Mouse (Mus musculus): ENCODE data around the gene Foxp4.
"Not testable (repeated sequence)": the region's sequence is repeated elsewhere in the genome, so short reads cannot be mapped to it uniquely, and the experiment has no call there.

Gene Foxp4

GRCm38 (mm10) chr17:47851798-47852360, 72.6 kb downstream of the Foxp4 start:
- in situ Hi-C loops (cut with MboI): not testable (repeated sequence)

GRCm38 (mm10) chr17:47850639-47851314, 73.7 kb downstream of the Foxp4 start:
- in situ Hi-C loops (cut with MboI): no loop called here

- in situ Hi-C loops (cut with MboI): no loop called here
These were observed 74.4 kb downstream of the Foxp4 start for GRCm38 (mm10) chr17:47850035-47850434.

GRCm38 (mm10) chr17:47847985-47848384, 76.5 kb downstream of the Foxp4 start:
- in situ Hi-C loops (cut with MboI): no loop called here

GRCm38 (mm10) chr17:47845609-47846008, 78.8 kb downstream of the Foxp4 start:
- in situ Hi-C loops (cut with MboI): no loop called here

DNA sequence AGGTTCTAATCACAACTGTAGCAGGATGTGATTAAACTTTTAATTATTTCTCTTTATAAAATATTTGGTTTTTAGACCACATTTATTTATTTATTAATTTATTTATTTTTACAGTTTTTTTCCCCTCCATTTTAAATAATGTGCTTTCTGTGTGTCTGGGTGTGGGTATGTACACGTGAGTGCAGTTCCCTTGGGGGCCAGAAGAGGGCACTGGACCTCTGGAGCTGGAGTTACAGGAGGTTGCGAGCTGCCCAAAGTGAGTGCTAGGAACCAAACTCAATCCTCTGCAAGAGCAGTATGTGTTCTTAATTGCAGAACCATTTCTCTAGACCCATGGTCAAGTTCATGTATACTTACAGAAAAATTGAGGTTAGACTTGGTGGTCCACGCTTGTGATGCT, 81.0 kb downstream of the Foxp4 start:
- in situ Hi-C loops (cut with MboI): no loop called here

DNA sequence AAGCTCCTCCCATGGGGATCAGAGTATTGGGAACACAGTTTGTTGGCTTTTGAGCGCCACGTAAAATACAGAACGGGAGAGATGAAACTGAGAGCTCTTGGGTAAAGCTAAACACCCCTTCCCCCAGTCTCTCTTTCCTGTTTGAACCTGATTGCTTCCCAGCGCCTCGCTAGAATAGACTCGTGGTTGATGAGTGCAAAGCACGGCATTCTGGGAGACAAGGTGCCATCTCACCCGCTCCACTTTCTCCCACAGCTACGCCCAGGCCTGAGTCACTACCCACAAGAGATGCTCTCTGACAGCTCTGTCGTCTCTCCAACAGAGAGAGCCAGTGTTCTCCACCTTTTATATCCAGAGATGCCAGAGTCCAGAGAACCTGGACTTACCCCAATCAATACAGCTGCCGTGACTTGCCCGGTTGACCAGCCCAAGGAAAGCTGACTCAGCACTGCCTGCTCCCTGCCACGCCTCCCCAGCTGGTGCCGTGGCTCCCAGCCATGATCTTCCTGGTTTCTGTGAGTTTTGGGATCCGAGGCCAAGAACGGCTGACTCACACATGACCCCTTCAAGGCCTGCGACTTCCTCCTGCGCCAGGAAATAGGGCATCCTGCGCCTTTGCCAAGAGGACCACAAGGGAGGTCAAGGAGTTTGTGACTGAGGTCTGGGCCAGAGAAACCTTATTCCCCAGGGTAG, 82.4 kb downstream of the Foxp4 start:
- in situ Hi-C loops (cut with MboI): no loop called here

- in situ Hi-C loops (cut with MboI): no loop called here
These were observed 82.9 kb downstream of the Foxp4 start for GRCm38 (mm10) chr17:47841521-47841920.

GRCm38 (mm10) chr17:47837808-47838207, 86.6 kb downstream of the Foxp4 start:
- in situ Hi-C loops (cut with MboI): no loop called here

DNA sequence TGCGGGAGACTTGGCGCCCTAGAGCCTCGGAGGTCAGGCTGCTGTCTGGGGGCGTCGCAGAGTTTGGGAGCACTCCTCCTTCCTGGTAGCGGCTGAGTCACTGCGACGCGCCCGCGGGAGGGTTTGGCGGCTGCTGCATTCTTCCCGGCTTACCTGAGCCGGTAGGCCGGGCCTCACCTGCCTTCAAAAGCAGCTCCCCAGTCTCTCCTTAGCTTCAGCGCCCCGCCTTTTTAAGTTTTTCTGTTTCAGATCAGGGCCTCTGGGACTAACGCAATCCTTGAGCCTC, 90.0 kb downstream of the Foxp4 start, which contains the start of gene Mdfi:
Gene Mdfi (minus strand): TSS at position 210 of the 286 bp plus-strand sequence.
- in situ Hi-C loops (cut with MboI): no loop called here

- in situ Hi-C loops (cut with MboI): no loop called here
These were observed 90.6 kb downstream of the Foxp4 start for GRCm38 (mm10) chr17:47833628-47834481.

- in situ Hi-C loops (cut with MboI): no loop called here
These were observed 91.3 kb downstream of the Foxp4 start for GRCm38 (mm10) chr17:47833029-47833627.

GRCm38 (mm10) chr17:47832501-47833028, 91.9 kb downstream of the Foxp4 start:
- in situ Hi-C loops (cut with MboI): no loop called here

- in situ Hi-C loops (cut with MboI): no loop called here
These were observed 92.7 kb downstream of the Foxp4 start for GRCm38 (mm10) chr17:47831772-47832171.

- in situ Hi-C loops (cut with MboI): no loop called here
These were observed 93.3 kb downstream of the Foxp4 start for GRCm38 (mm10) chr17:47831161-47831560.

DNA sequence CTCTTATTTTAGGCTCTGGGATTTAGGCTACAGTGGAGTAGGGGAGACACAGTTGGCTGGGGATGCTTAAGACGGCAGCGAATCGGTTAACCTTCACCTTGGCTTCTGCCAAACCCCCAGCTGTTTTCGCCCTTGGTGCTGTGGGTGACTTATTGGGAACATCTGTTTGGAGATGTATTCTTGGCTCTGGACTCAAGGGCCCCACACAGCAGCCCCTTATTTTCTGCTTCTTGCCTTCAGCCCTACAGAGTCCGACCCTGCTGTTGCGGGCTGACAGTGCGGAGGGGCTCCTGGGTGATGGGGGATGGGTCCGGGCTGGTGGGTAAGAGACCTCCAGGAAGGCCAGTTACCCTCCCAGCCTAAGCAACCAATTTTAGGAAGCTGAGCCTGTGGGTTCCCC, 103.1 kb downstream of the Foxp4 start:
- in situ Hi-C loops (cut with MboI): no loop called here

- in situ Hi-C loops (cut with MboI): no loop called here
These were observed 106.3 kb downstream of the Foxp4 start for GRCm38 (mm10) chr17:47818038-47818725.
